Mouse (Mus musculus): ENCODE results near the gene Olfr644.

- TF ChIP-seq USF1 (IDR thresholded peaks at IDR 0.05; ENCODE audit: low read depth) (no peak), CEBPB (IDR thresholded peaks at IDR 0.05; ENCODE audit: low read depth) (no peak), CTCF (IDR thresholded peaks at IDR 0.05; ENCODE audit: control insufficient read depth, insufficient read depth, insufficient read length) (no peak), MAX (IDR thresholded peaks at IDR 0.05) (no peak), MYOG (IDR thresholded peaks at IDR 0.05; ENCODE audit: control insufficient read depth, extremely low read depth, insufficient read length) (no peak), MYOD1 (IDR thresholded peaks at IDR 0.05; ENCODE audit: control insufficient read depth, insufficient read length, low read depth) (no peak)
These were observed 50.0 kb downstream of the Olfr644 start for GRCm38 (mm10) chr7:104021651-104022050.

Measured in C2C12 (cell line).